ENCODE assay signal across 8 mouse cellular contexts in genomic region chr11:6199410-6200086, GRCm38 (mm10). TPM values are rescaled to one million over a fixed set of nuclear protein-coding genes. Genes with fewer than 3 reads are reported as not detected.
DNase-seq lines count a peak whose midpoint lies in the region; ATAC-seq and TF ChIP-seq lines count a peak whose summit lies in the region.

TSS of gene A730071L15Rik (plus strand) at chr11:6200029.

- peak within 1 kb of the TSS; percentile 97 for H3K27ac ChIP-seq in kidney, postnatal 0 days
- peak within 1 kb of the TSS; percentile 97 for H3K27ac ChIP-seq in limb, embryonic 10.5 days

- no peak for DNase-seq in kidney, postnatal 0 days (ENCODE audit: low spot score)
- no peak for DNase-seq in kidney, adult 11 months
- DNase-seq in NIH3T3 (ENCODE audit: low read depth), result peak; percentile 66
- DNase-seq in limb, embryonic 10.5 days (ENCODE audit: low spot score), result no peak
- DNase-seq in left cerebral cortex, adult 9 months (ENCODE audit: low spot score in 2 of 2), result no peak

- no peaks in the 10 kb centered on the region for H3K27me3 ChIP-seq in kidney, postnatal 0 days (ENCODE audit: insufficient read depth, low read length)
- H3K27me3 ChIP-seq in erythroblast, embryonic 14.5 days (ENCODE audit: control insufficient read depth), result 0 out of 2 replicates have a peak, but pooled peaks cover 2% of the 10 kb centered on the region
- H3K27me3 ChIP-seq in limb, embryonic 10.5 days (ENCODE audit: low read depth, poor library complexity, severe bottlenecking), result no peaks in the 10 kb centered on the region

- no peaks in the 10 kb centered on the region for H3K9me3 ChIP-seq in kidney, postnatal 0 days (replicated peaks; ENCODE audit: low read length)
- no peaks in the 10 kb centered on the region for H3K9me3 ChIP-seq in erythroblast, embryonic 14.5 days (ENCODE audit: control insufficient read depth, low read length)
- H3K9me3 ChIP-seq in limb, embryonic 10.5 days (replicated peaks), result no peaks in the 10 kb centered on the region

- 1% methylated on average over 35 of the region's 35 CpGs for WGBS in kidney, postnatal 0 days
- WGBS in limb, embryonic 10.5 days, result 1% methylated on average over 35 of the region's 35 CpGs

- peak within 1 kb of the TSS; percentile 90 for H3K4me2 ChIP-seq in kidney, postnatal 0 days (ENCODE audit: low read length)

- peak within 1 kb of the TSS; percentile 78 for H3K9ac ChIP-seq in kidney, postnatal 0 days (ENCODE audit: low read depth, low read length)

- H3K4me3 ChIP-seq in kidney, postnatal 0 days (replicated peaks; ENCODE audit: low read depth, low read length), result peak within 1 kb of the TSS; percentile 62
- H3K4me3 ChIP-seq in erythroblast, embryonic 14.5 days (replicated peaks), result peak within 1 kb of the TSS; percentile 100
- H3K4me3 ChIP-seq in limb, embryonic 10.5 days, result peak within 1 kb of the TSS; percentile 97

- ATAC-seq in kidney, postnatal 0 days (replicated peaks; ENCODE audit: low FRiP score, low read depth), result peak; percentile 6; the same call in 1 of the 2 replicates
- 0 out of 2 replicates have a peak, but pooled peaks have one; percentile 25 for ATAC-seq in monocyte, adult 5-6 weeks (replicated peaks; ENCODE audit: insufficient number of reproducible peaks, low FRiP score, low TSS enrichment, poor library complexity, severe bottlenecking)
- no peak for ATAC-seq in activated CD4-positive, CD25-positive, alpha-beta regulatory T cell, adult 4 months

- TF ChIP-seq CTCF in kidney, postnatal 0 days (IDR thresholded peaks at IDR 0.05; ENCODE audit: low read depth), result no peak

- peaks cover 10% of the 10 kb centered on the region for H3K4me1 ChIP-seq in kidney, postnatal 0 days (replicated peaks; ENCODE audit: insufficient read depth, low read length)
- H3K4me1 ChIP-seq in erythroblast, embryonic 14.5 days (ENCODE audit: control insufficient read depth), result peaks cover 40% of the 10 kb centered on the region
- H3K4me1 ChIP-seq in limb, embryonic 10.5 days, result peaks cover 22% of the 10 kb centered on the region

- no peaks in the 10 kb centered on the region for H3K36me3 ChIP-seq in kidney, postnatal 0 days (ENCODE audit: insufficient read depth, low read length)
- peaks cover 7% of the 10 kb centered on the region for H3K36me3 ChIP-seq in erythroblast, embryonic 14.5 days (ENCODE audit: control insufficient read depth)
- H3K36me3 ChIP-seq in limb, embryonic 10.5 days, result peaks cover 14% of the 10 kb centered on the region; the same call in 1 of the 2 replicates

RNA-seq across cellular contexts. Expression of gene A730071L15Rik, which starts in this region (rescaled TPM):
- polyA plus RNA-seq in kidney, postnatal 0 days (2015; fragmentation: Nextera tagmentation; extraction: Ambion mirVana), result 0.53 and 0.84 TPM in 2 replicates
- polyA plus RNA-seq in erythroblast, embryonic 14.5 days (2012), result not detected in 2 replicates
- 0.29 and 0.53 TPM in 2 replicates for polyA plus RNA-seq in limb, embryonic 10.5 days (2016; fragmentation: Nextera tagmentation; extraction: Ambion mirVana)
- 0.85 to 2.3 TPM (median 1.9 TPM) in 3 replicates for total RNA-seq in monocyte, adult 5-6 weeks (2017)
- not detected for polyA plus RNA-seq in activated CD4-positive, CD25-positive, alpha-beta regulatory T cell, adult 4 months (2017; shearing (Covaris generic))

Comparison
In these comparisons a context has a peak if more than half of its experiments do, and no peak if none do; other contexts are left out.
1. Peak in ATAC-seq, H3K4me3 ChIP-seq, H3K27ac ChIP-seq, H3K9ac ChIP-seq and H3K4me2 ChIP-seq in kidney, postnatal 0 days; RNA of the gene not detected or under 1 TPM.